In the genomic region with DNA sequence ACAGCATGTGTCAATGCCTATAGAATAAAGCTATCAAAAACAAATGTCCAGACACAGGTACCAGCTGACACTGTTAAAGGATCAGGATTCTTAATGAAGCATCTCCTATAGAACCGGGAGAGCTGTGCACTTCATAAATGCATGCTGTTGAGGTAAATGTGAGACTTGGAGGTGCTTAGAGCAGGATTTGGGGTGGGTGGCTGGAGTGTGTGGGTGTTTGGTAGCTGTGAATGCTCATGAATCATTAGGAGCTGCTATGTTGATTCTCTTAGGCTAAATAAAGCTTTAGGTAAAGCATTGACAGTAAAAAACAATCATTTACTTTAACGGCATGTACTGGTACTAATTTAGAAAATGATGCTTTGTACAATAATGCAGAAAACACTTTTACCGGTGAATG, we compare ENCODE assay signal across 18 mouse cellular contexts.
"Had no signal": no experiment of that assay in that cellular context is flagged by ENCODE, and none has a peak within 500 bp of the region (broad histone marks: within the 10 kb centered on the region; RNA-seq: fewer than 3 reads in every experiment).

No protein-coding gene starts in this region.

- H3K9me3 ChIP-seq: midbrain, embryonic 10.5 days; midbrain, embryonic 12.5 days; neural tube, embryonic 13.5 days; neural tube, embryonic 15.5 days; stomach, embryonic 15.5 days had no signal

- H3K36me3 ChIP-seq: midbrain, embryonic 10.5 days; midbrain, embryonic 12.5 days; neural tube, embryonic 13.5 days; neural tube, embryonic 15.5 days; stomach, embryonic 15.5 days had no signal

- ATAC-seq: midbrain, embryonic 16.5 days had no signal

- H3K27me3 ChIP-seq: midbrain, embryonic 12.5 days; neural tube, embryonic 13.5 days; neural tube, embryonic 15.5 days; stomach, embryonic 15.5 days had no signal

- H3K4me3 ChIP-seq: midbrain, embryonic 10.5 days; midbrain, embryonic 12.5 days; myocyte; neural tube, embryonic 13.5 days; neural tube, embryonic 15.5 days; stomach, embryonic 15.5 days had no signal

- DNase-seq: lung, adult 18-20 months; lung, embryonic 14.5 days; lung, postnatal 10 days; lung, postnatal 4 days; midbrain, embryonic 14.5 days; right cerebral cortex, postnatal 25 days; thymus, adult 18-20 months; thymus, postnatal 14 days; thymus, postnatal 36 days had no signal

- H3K4me1 ChIP-seq: midbrain, embryonic 10.5 days; midbrain, embryonic 12.5 days had no signal

- H3K27ac ChIP-seq: liver, embryonic 14.5 days; midbrain, embryonic 10.5 days; midbrain, embryonic 12.5 days; neural tube, embryonic 13.5 days; neural tube, embryonic 15.5 days; stomach, embryonic 15.5 days; stomach, postnatal 0 days had no signal
